Mouse (Mus musculus) kidney, postnatal 4 days (tissue): ENCODE results near the gene Inhba.

Experiments used
- DNase-seq, 2 experiments: peaks; one replicate each; pipeline ENCODE4 v3.0.0; 2021; ENCODE audit warnings: mixed read lengths in 2 of 2

The Inhba gene

GRCm38 (mm10) chr13:16023070-16024039 lies 11.7 kb downstream of the Inhba start:
- peak; percentile 5 to 16 for DNase-seq

- DNase-seq, result no peak
Observed at GRCm38 (mm10) chr13:16030557-16031057, 19.0 kb downstream of the Inhba start.

DNA sequence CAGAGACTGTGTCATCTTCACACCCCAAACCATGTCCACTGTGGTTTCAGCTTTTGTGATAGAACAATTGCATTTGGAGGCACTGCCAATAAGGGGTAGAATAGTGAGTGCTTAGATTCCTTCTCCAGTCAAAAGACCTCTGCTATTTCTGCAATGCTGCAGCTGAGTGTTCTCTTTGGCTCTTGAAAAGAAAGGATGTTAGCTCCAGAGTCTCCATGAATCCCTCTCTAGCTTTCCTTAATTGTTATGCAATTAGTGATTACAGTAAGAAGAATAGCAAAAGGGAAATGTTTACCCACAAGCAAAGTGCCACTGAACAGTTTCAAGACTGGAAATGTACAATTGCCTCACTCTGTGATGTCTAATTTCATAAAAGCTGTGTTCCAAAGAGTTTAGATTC lies 20.8 kb downstream of the Inhba start:
- DNase-seq, result no peak

DNA sequence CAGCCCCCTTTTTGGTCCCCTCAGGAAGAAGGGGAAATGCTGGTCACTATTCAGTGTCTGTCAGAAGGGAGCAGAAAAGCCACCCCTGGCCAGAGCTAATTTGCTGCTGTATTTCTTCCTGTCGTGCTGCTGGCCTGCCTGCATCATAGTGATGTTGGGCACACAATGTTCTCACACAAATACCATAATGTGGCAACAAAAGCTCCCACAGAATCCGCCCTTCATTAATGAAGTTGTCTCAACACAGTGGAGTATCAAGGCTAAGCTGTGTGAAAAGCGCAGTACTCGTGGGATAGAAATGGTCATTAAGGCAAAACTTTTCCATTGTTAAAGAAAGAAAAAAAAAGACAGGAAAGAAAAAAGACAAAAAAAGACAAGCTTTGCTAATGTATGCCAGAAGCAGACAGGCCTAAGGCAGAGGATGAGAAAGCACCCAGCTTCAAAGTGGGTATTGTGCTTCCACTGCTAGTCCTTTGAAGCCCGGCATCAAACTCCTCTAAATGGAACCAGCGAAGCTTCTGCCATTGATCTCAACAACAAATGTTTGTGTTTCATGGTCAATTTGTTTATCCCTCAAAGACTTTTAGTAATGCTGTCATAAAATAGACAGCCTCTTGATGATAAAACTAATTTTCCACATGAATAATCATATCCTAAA lies 21.4 kb downstream of the Inhba start:
- no peak for DNase-seq

GRCm38 (mm10) chr13:16069079-16069478 lies 57.4 kb downstream of the Inhba start:
- DNase-seq, result no peak

DNA sequence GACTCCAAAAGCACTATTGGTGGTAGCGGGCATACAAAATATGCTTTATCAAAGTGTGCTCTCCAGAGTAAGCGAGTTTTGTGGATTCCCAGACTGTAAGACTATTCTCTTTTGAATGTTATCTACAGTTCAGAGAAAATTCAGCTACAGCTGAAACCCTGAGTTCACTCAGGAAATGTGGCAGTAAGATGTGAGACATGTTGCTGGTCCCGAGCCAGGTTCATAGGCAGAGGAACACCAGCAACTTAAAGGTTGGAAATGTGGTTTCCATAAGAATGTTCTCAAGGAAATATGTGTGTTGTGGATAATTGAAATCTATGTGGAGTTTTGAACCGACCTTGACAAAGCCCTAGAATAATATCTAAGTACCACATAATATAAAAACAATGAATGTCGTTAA lies 65.6 kb downstream of the Inhba start:
- DNase-seq, result no peak

GRCm38 (mm10) chr13:16078216-16078731 lies 66.6 kb downstream of the Inhba start:
- DNase-seq, result no peak

DNA sequence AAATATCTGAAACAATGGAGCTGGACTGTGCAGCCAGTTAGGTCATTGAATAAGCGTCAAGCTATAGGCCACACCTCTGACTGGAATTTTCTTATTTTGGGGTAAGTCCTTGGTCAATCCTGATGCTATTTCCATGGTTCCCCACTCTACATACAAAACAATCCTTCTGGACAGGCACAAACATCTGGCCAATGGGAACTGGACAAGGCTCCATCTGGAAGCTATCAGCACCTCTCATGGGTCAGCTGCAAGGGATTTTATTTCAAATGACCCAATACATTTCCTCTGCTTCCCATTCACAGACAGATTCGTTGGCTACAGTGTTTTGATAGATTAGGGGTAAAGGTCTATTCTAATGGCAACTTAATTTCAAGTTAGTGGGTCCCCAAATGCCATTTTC lies 68.6 kb downstream of the Inhba start:
- no peak for DNase-seq
